Mouse (Mus musculus): ENCODE measurements around the gene Olfr1206.

Olfr1206 gene

GRCm38 (mm10) chr2:88862931-88863330 lies at the start of gene Olfr1206:
Olfr1206 (plus strand) TSS chr2:88863231.
- no peak for DNase-seq (ENCODE audit: low spot score in 2 of 2)

GRCm38 (mm10) chr2:88814196-88814595 lies 48.8 kb upstream of the Olfr1206 start, which contains the start of gene Olfr1202:
Olfr1202 (plus strand) TSS chr2:88814496.
- no peak for DNase-seq (ENCODE audit: low spot score in 2 of 2)

GRCm38 (mm10) chr2:88829437-88829836 lies 33.6 kb upstream of the Olfr1206 start, which contains the start of gene Olfr1205:
Olfr1205 (plus strand) TSS chr2:88829737.
- no peak for DNase-seq (ENCODE audit: low spot score in 2 of 2)

- no peak for DNase-seq (ENCODE audit: low spot score in 2 of 2)
These were observed 24.6 kb upstream of the Olfr1206 start for GRCm38 (mm10) chr2:88838477-88838876.

GRCm38 (mm10) chr2:88848992-88849391 lies 14.0 kb upstream of the Olfr1206 start, which contains the start of gene Olfr1204:
Olfr1204 (plus strand) TSS chr2:88849292.
- DNase-seq (ENCODE audit: low spot score in 2 of 2): no peak

- DNase-seq (ENCODE audit: low spot score in 2 of 2): no peak
These were observed 39.2 kb downstream of the Olfr1206 start, which contains the start of gene Olfr1208 for GRCm38 (mm10) chr2:88902211-88902610. Olfr1208 (minus strand) TSS chr2:88902311.

- DNase-seq (ENCODE audit: low spot score in 2 of 2): no peak
These were observed 52.0 kb downstream of the Olfr1206 start, which contains the start of gene Olfr1209 for GRCm38 (mm10) chr2:88915057-88915456. Olfr1209 (minus strand) TSS chr2:88915157.
